Mouse (Mus musculus) hindbrain, embryonic 14.5 days (tissue): Measurements from ENCODE around the gene Ppargc1a. TPM values are rescaled to one million over a fixed set of nuclear protein-coding genes. Genes with fewer than 3 reads are reported as not detected.

Experiments used
- ATAC-seq: fragments of 200-750 bp; cut with Nextera tagmentation; 2 replicates; pipeline ENCODE4 v1.8.0; 2017; ENCODE audit warnings: moderate number of reproducible peaks, mild to moderate bottlenecking, moderate TSS enrichment, moderate library complexity; ENCODE audit not compliant: low FRiP score
- DNase-seq: peaks from one replicate; pipeline ENCODE4 v3.0.0-alpha.2; 2015; ENCODE audit warnings: low spot score
- H3K27ac ChIP-seq: fragments of 300-500 bp; sonication (generic); 2 replicates; pipeline ENCODE4 v1.5.1; 2014; ENCODE audit warnings: mild to moderate bottlenecking, moderate library complexity
- H3K27me3 ChIP-seq: fragments of 300-500 bp; sonication (generic); 2 replicates; pipeline ENCODE4 v1.6.1; 2014; ENCODE audit warnings: mild to moderate bottlenecking, low read length, mixed read lengths; ENCODE audit not compliant: control insufficient read depth, insufficient read depth
- H3K36me3 ChIP-seq: fragments of 300-500 bp; sonication (generic); replicated peaks from 2 replicates; pipeline ENCODE4 v1.6.1; 2014; ENCODE audit not compliant: control insufficient read depth, insufficient read depth
- H3K4me1 ChIP-seq: fragments of 300-500 bp; sonication (generic); replicated peaks from 2 replicates; pipeline ENCODE4 v1.6.1; 2014; ENCODE audit warnings: antibody characterized with exemption, low read length, mixed read lengths; ENCODE audit not compliant: control insufficient read depth, insufficient read depth
- H3K4me2 ChIP-seq: fragments of 300-500 bp; sonication (generic); replicated peaks from 2 replicates; pipeline ENCODE4 v1.6.1; 2014; ENCODE audit warnings: mild to moderate bottlenecking, moderate library complexity
- H3K4me3 ChIP-seq: fragments of 300-500 bp; sonication (generic); replicated peaks from 2 replicates; pipeline ENCODE4 v1.5.1; 2014; ENCODE audit warnings: mild to moderate bottlenecking, low read length
- H3K9ac ChIP-seq: fragments of 300-500 bp; sonication (generic); 2 replicates; pipeline ENCODE4 v1.6.1; 2014
- H3K9me3 ChIP-seq: fragments of 300-500 bp; sonication (generic); 2 replicates; pipeline ENCODE4 v1.6.1; 2016; ENCODE audit warnings: low read length; ENCODE audit not compliant: control insufficient read depth
- WGBS: fragments of 180-500 bp; shearing (Covaris S2); extraction: QIAGEN DNeasy Blood & Tissue Kit; methylation state at CpG from one replicate; pipeline ENCODE4 v1.1.7; 2014; 5-methylcytosine and 5-hydroxymethylcytosine counted together
- polyA plus RNA-seq: library from polyadenylated mRNA; unstranded; fragments of >200 nt; fragmentation: Nextera tagmentation; extraction: Ambion mirVana; gene quantifications from 2 replicates; pipeline ENCODE4 v1.2.1, GENCODE M21; 2014

Ppargc1a gene
- polyA plus RNA-seq, 1 experiment from 2014 or later: 21.4 TPM

GRCm38 (mm10) chr5:51531286-51531685 lies 36.2 kb downstream of the Ppargc1a start:
- Histone ChIP-seq H3K9ac (no peak overlapping the region), H3K4me2 (no peak overlapping the region), H3K27ac (no peak overlapping the region), H3K4me3 (no peak overlapping the region), H3K36me3 (no peaks in the 10 kb centered on the region), H3K9me3 (no peaks in the 10 kb centered on the region), H3K27me3 (no peaks in the 10 kb centered on the region), H3K4me1 (no peaks in the 10 kb centered on the region)
- DNase-seq (no peak), ATAC-seq (no peak)
- WGBS: 93% methylated on average over 1 of the region's 1 CpGs

GRCm38 (mm10) chr5:51529444-51529843 lies 38.1 kb downstream of the Ppargc1a start:
- Histone ChIP-seq H3K4me1 (no peaks in the 10 kb centered on the region), H3K36me3 (no peaks in the 10 kb centered on the region), H3K4me3 (no peak overlapping the region), H3K9me3 (no peaks in the 10 kb centered on the region), H3K27ac (no peak overlapping the region), H3K4me2 (no peak overlapping the region), H3K27me3 (no peaks in the 10 kb centered on the region), H3K9ac (no peak overlapping the region)
- ATAC-seq (no peak), DNase-seq (no peak)
- 75% methylated on average over 2 of the region's 2 CpGs for WGBS

- H3K4me3 ChIP-seq: no peak overlapping the region
- ATAC-seq (no peak), DNase-seq (no peak)
- H3K9ac ChIP-seq: no peak overlapping the region
- H3K4me1 ChIP-seq: no peaks in the 10 kb centered on the region
- H3K27ac ChIP-seq: no peak overlapping the region
- H3K4me2 ChIP-seq: no peak overlapping the region
- no peaks in the 10 kb centered on the region for H3K27me3 ChIP-seq
- no peaks in the 10 kb centered on the region for H3K36me3 ChIP-seq
- H3K9me3 ChIP-seq: no peaks in the 10 kb centered on the region
Measured at GRCm38 (mm10) chr5:51528165-51528498, 39.4 kb downstream of the Ppargc1a start.

GRCm38 (mm10) chr5:51527498-51528164 lies 39.9 kb downstream of the Ppargc1a start:
- no peaks in the 10 kb centered on the region for H3K9me3 ChIP-seq
- no peaks in the 10 kb centered on the region for H3K36me3 ChIP-seq
- no peak overlapping the region for H3K27ac ChIP-seq
- ATAC-seq (no peak), DNase-seq (no peak)
- no peaks in the 10 kb centered on the region for H3K27me3 ChIP-seq
- H3K4me3 ChIP-seq: no peak overlapping the region
- H3K9ac ChIP-seq: no peak overlapping the region
- 84% methylated on average over 5 of the region's 5 CpGs for WGBS
- no peaks in the 10 kb centered on the region for H3K4me1 ChIP-seq
- H3K4me2 ChIP-seq: no peak overlapping the region

GRCm38 (mm10) chr5:51525858-51526257 lies 41.7 kb downstream of the Ppargc1a start:
- no peak for DNase-seq
- Histone ChIP-seq H3K4me1 (no peaks in the 10 kb centered on the region), H3K27ac (no peak overlapping the region), H3K4me3 (no peak overlapping the region), H3K4me2 (no peak overlapping the region), H3K9ac (no peak overlapping the region), H3K27me3 (no peaks in the 10 kb centered on the region), H3K36me3 (no peaks in the 10 kb centered on the region), H3K9me3 (no peaks in the 10 kb centered on the region)
- 94% methylated on average over 2 of the region's 2 CpGs for WGBS
- no peak for ATAC-seq

- no peak overlapping the region for H3K27ac ChIP-seq
- no peak overlapping the region for H3K9ac ChIP-seq
- no peaks in the 10 kb centered on the region for H3K36me3 ChIP-seq
- WGBS: 89% methylated on average over 3 of the region's 3 CpGs
- DNase-seq: no peak
- no peaks in the 10 kb centered on the region for H3K9me3 ChIP-seq
- ATAC-seq: no peak
- H3K4me2 ChIP-seq: no peak overlapping the region
- H3K4me1 ChIP-seq: no peaks in the 10 kb centered on the region
- no peaks in the 10 kb centered on the region for H3K27me3 ChIP-seq
- no peak overlapping the region for H3K4me3 ChIP-seq
Measured at GRCm38 (mm10) chr5:51520807-51521206, 46.7 kb downstream of the Ppargc1a start.

GRCm38 (mm10) chr5:51517440-51518187 lies 49.9 kb downstream of the Ppargc1a start:
- DNase-seq (no peak), ATAC-seq (no peak)
- Histone ChIP-seq H3K9me3 (no peaks in the 10 kb centered on the region), H3K4me1 (no peaks in the 10 kb centered on the region), H3K27me3 (no peaks in the 10 kb centered on the region), H3K9ac (no peak overlapping the region), H3K4me2 (no peak overlapping the region), H3K4me3 (no peak overlapping the region), H3K27ac (no peak overlapping the region), H3K36me3 (no peaks in the 10 kb centered on the region)
- WGBS: 88% methylated on average over 6 of the region's 6 CpGs

- ATAC-seq (no peak), DNase-seq (no peak)
- WGBS: 93% methylated on average over 2 of the region's 2 CpGs
- no peak overlapping the region for H3K9ac ChIP-seq
- no peaks in the 10 kb centered on the region for H3K9me3 ChIP-seq
- no peaks in the 10 kb centered on the region for H3K27me3 ChIP-seq
- H3K4me3 ChIP-seq: no peak overlapping the region
- H3K4me2 ChIP-seq: no peak overlapping the region
- no peaks in the 10 kb centered on the region for H3K4me1 ChIP-seq
- H3K27ac ChIP-seq: no peak overlapping the region
- H3K36me3 ChIP-seq: no peaks in the 10 kb centered on the region
Measured at GRCm38 (mm10) chr5:51504654-51505053, 62.9 kb downstream of the Ppargc1a start.

- Histone ChIP-seq H3K27ac (no peak overlapping the region), H3K4me3 (no peak overlapping the region), H3K9me3 (no peaks in the 10 kb centered on the region), H3K4me2 (no peak overlapping the region), H3K27me3 (no peaks in the 10 kb centered on the region), H3K36me3 (no peaks in the 10 kb centered on the region), H3K9ac (no peak overlapping the region), H3K4me1 (no peaks in the 10 kb centered on the region)
- no peak for DNase-seq
- no peak for ATAC-seq
- WGBS: 43% methylated on average over 9 of the region's 9 CpGs
Measured at GRCm38 (mm10) chr5:51497910-51498517, 69.5 kb downstream of the Ppargc1a start.
